Mouse (Mus musculus): ENCODE results near the gene Col5a3. TPM values are rescaled to one million over a fixed set of nuclear protein-coding genes. Genes with fewer than 3 reads are reported as not detected.
A peak's percentile ranks its signal among the peaks of the same experiment; 100 is the strongest.

Col5a3 gene
- polyA plus RNA-seq, 1 experiment from 2014 or later: 0.14 TPM

GRCm38 (mm10) chr9:20754335-20754734 is 60.5 kb downstream of the Col5a3 start:
- Histone ChIP-seq H3K4me2 (ENCODE audit: low read depth, low read length) (no peak overlapping the region), H3K9ac (replicated peaks; ENCODE audit: low read length) (no peak overlapping the region), H3K4me3 (ENCODE audit: low read depth, low read length) (no peak overlapping the region), H3K9me3 (replicated peaks; ENCODE audit: control insufficient read depth, low read length) (no peaks in the 10 kb centered on the region), H3K36me3 (replicated peaks; ENCODE audit: control insufficient read depth, insufficient read depth, low read depth, low read length) (no peaks in the 10 kb centered on the region), H3K27ac (replicated peaks; ENCODE audit: low read depth, low read length) (no peak overlapping the region), H3K4me1 (ENCODE audit: control insufficient read depth, insufficient read depth, low read length) (no peaks in the 10 kb centered on the region), H3K27me3 (ENCODE audit: control insufficient read depth, insufficient read depth, low read length) (no peaks in the 10 kb centered on the region)
- 91% methylated on average over 2 of the region's 2 CpGs for WGBS
- ATAC-seq (replicated peaks; ENCODE audit: insufficient number of reproducible peaks, low FRiP score, low TSS enrichment, low read depth) (no peak), DNase-seq (ENCODE audit: low spot score) (no peak)

- Histone ChIP-seq H3K4me2 (ENCODE audit: low read depth, low read length) (no peak overlapping the region), H3K27ac (replicated peaks; ENCODE audit: low read depth, low read length) (no peak overlapping the region), H3K4me1 (ENCODE audit: control insufficient read depth, insufficient read depth, low read length) (no peaks in the 10 kb centered on the region), H3K9ac (replicated peaks; ENCODE audit: low read length) (no peak overlapping the region), H3K36me3 (replicated peaks; ENCODE audit: control insufficient read depth, insufficient read depth, low read depth, low read length) (no peaks in the 10 kb centered on the region), H3K4me3 (ENCODE audit: low read depth, low read length) (no peak overlapping the region), H3K27me3 (ENCODE audit: control insufficient read depth, insufficient read depth, low read length) (no peaks in the 10 kb centered on the region; the same call in 1 of the 2 replicates), H3K9me3 (replicated peaks; ENCODE audit: control insufficient read depth, low read length) (no peaks in the 10 kb centered on the region)
- 59% methylated on average over 6 of the region's 6 CpGs for WGBS
- DNase-seq (ENCODE audit: low spot score) (peak; percentile 68), ATAC-seq (replicated peaks; ENCODE audit: insufficient number of reproducible peaks, low FRiP score, low TSS enrichment, low read depth) (no peak)
Observed at GRCm38 (mm10) chr9:20751477-20752029, 63.3 kb downstream of the Col5a3 start.

- H3K9me3 ChIP-seq (replicated peaks; ENCODE audit: control insufficient read depth, low read length): no peaks in the 10 kb centered on the region
- WGBS: 72% methylated on average over 5 of the region's 5 CpGs
- no peak overlapping the region for H3K27ac ChIP-seq (replicated peaks; ENCODE audit: low read depth, low read length)
- no peak overlapping the region for H3K4me3 ChIP-seq (ENCODE audit: low read depth, low read length)
- H3K4me2 ChIP-seq (ENCODE audit: low read depth, low read length): no peak overlapping the region
- no peaks in the 10 kb centered on the region for H3K36me3 ChIP-seq (replicated peaks; ENCODE audit: control insufficient read depth, insufficient read depth, low read depth, low read length)
- no peak for ATAC-seq (replicated peaks; ENCODE audit: insufficient number of reproducible peaks, low FRiP score, low TSS enrichment, low read depth)
- peaks cover 18% of the 10 kb centered on the region for H3K27me3 ChIP-seq (ENCODE audit: control insufficient read depth, insufficient read depth, low read length)
- no peak for DNase-seq (ENCODE audit: low spot score)
- H3K9ac ChIP-seq (replicated peaks; ENCODE audit: low read length): no peak overlapping the region
- H3K4me1 ChIP-seq (ENCODE audit: control insufficient read depth, insufficient read depth, low read length): peaks cover 7% of the 10 kb centered on the region; the same call in 1 of the 2 replicates
Observed at GRCm38 (mm10) chr9:20749213-20749612, 65.7 kb downstream of the Col5a3 start.

GRCm38 (mm10) chr9:20748540-20748939 is 66.3 kb downstream of the Col5a3 start:
- H3K27me3 ChIP-seq (ENCODE audit: control insufficient read depth, insufficient read depth, low read length): peaks cover 23% of the 10 kb centered on the region
- no peak for ATAC-seq (replicated peaks; ENCODE audit: insufficient number of reproducible peaks, low FRiP score, low TSS enrichment, low read depth)

GRCm38 (mm10) chr9:20747682-20748081 is 67.2 kb downstream of the Col5a3 start:
- Histone ChIP-seq H3K4me1 (ENCODE audit: control insufficient read depth, insufficient read depth, low read length) (peaks cover 7% of the 10 kb centered on the region; the same call in 1 of the 2 replicates), H3K27ac (replicated peaks; ENCODE audit: low read depth, low read length) (no peak overlapping the region), H3K27me3 (ENCODE audit: control insufficient read depth, insufficient read depth, low read length) (peaks cover 23% of the 10 kb centered on the region), H3K4me3 (ENCODE audit: low read depth, low read length) (no peak overlapping the region), H3K4me2 (ENCODE audit: low read depth, low read length) (no peak overlapping the region), H3K9me3 (replicated peaks; ENCODE audit: control insufficient read depth, low read length) (no peaks in the 10 kb centered on the region), H3K36me3 (replicated peaks; ENCODE audit: control insufficient read depth, insufficient read depth, low read depth, low read length) (no peaks in the 10 kb centered on the region), H3K9ac (replicated peaks; ENCODE audit: low read length) (no peak overlapping the region)
- ATAC-seq (replicated peaks; ENCODE audit: insufficient number of reproducible peaks, low FRiP score, low TSS enrichment, low read depth) (no peak), DNase-seq (ENCODE audit: low spot score) (no peak)
- 5% methylated on average over 3 of the region's 3 CpGs for WGBS

More at GRCm38 (mm10) chr9:20748540-20748939, 66.3 kb downstream of the Col5a3 start:
- H3K9ac ChIP-seq (replicated peaks; ENCODE audit: low read length): no peak overlapping the region
- no peaks in the 10 kb centered on the region for H3K9me3 ChIP-seq (replicated peaks; ENCODE audit: control insufficient read depth, low read length)
- 82% methylated on average over 3 of the region's 3 CpGs for WGBS
- H3K4me2 ChIP-seq (ENCODE audit: low read depth, low read length): no peak overlapping the region
- no peak overlapping the region for H3K4me3 ChIP-seq (ENCODE audit: low read depth, low read length)
- no peaks in the 10 kb centered on the region for H3K36me3 ChIP-seq (replicated peaks; ENCODE audit: control insufficient read depth, insufficient read depth, low read depth, low read length)
- H3K27ac ChIP-seq (replicated peaks; ENCODE audit: low read depth, low read length): no peak overlapping the region
- peaks cover 7% of the 10 kb centered on the region; the same call in 1 of the 2 replicates for H3K4me1 ChIP-seq (ENCODE audit: control insufficient read depth, insufficient read depth, low read length)
- DNase-seq (ENCODE audit: low spot score): no peak

GRCm38 (mm10) chr9:20746017-20746660 is 68.7 kb downstream of the Col5a3 start, which contains the start of gene Olfm2:
Olfm2 (minus strand) TSS chr9:20746349.
- DNase-seq (ENCODE audit: low spot score) (peak; percentile 67), ATAC-seq (replicated peaks; ENCODE audit: insufficient number of reproducible peaks, low FRiP score, low TSS enrichment, low read depth) (peak; percentile 50)
- Histone ChIP-seq H3K27ac (replicated peaks; ENCODE audit: low read depth, low read length) (no peak within 1 kb of the TSS), H3K4me2 (ENCODE audit: low read depth, low read length) (peak within 1 kb of the TSS; percentile 92), H3K9me3 (replicated peaks; ENCODE audit: control insufficient read depth, low read length) (no peaks in the 10 kb centered on the region), H3K36me3 (replicated peaks; ENCODE audit: control insufficient read depth, insufficient read depth, low read depth, low read length) (no peaks in the 10 kb centered on the region), H3K4me3 (ENCODE audit: low read depth, low read length) (peak within 1 kb of the TSS; percentile 48), H3K4me1 (ENCODE audit: control insufficient read depth, insufficient read depth, low read length) (peaks cover 7% of the 10 kb centered on the region; the same call in 1 of the 2 replicates), H3K9ac (replicated peaks; ENCODE audit: low read length) (peak within 1 kb of the TSS; percentile 62), H3K27me3 (ENCODE audit: control insufficient read depth, insufficient read depth, low read length) (peaks cover 23% of the 10 kb centered on the region)
- WGBS: under 1% methylated on average over 35 of the region's 50 CpGs

GRCm38 (mm10) chr9:20745129-20745966 is 69.5 kb downstream of the Col5a3 start:
- no peaks in the 10 kb centered on the region for H3K9me3 ChIP-seq (replicated peaks; ENCODE audit: control insufficient read depth, low read length)
- H3K27me3 ChIP-seq (ENCODE audit: control insufficient read depth, insufficient read depth, low read length): peaks cover 23% of the 10 kb centered on the region
- no peaks in the 10 kb centered on the region for H3K36me3 ChIP-seq (replicated peaks; ENCODE audit: control insufficient read depth, insufficient read depth, low read depth, low read length)
- H3K4me2 ChIP-seq (ENCODE audit: low read depth, low read length): peak overlapping the region; percentile 92
- peak overlapping the region; percentile 62; the same call in 1 of the 2 replicates for H3K9ac ChIP-seq (replicated peaks; ENCODE audit: low read length)
- WGBS: 10% methylated on average over 17 of the region's 17 CpGs
- DNase-seq (ENCODE audit: low spot score) (no peak), ATAC-seq (replicated peaks; ENCODE audit: insufficient number of reproducible peaks, low FRiP score, low TSS enrichment, low read depth) (no peak)
- peaks cover 7% of the 10 kb centered on the region; the same call in 1 of the 2 replicates for H3K4me1 ChIP-seq (ENCODE audit: control insufficient read depth, insufficient read depth, low read length)
- peak overlapping the region; percentile 48 for H3K4me3 ChIP-seq (ENCODE audit: low read depth, low read length)
- H3K27ac ChIP-seq (replicated peaks; ENCODE audit: low read depth, low read length): no peak overlapping the region
